11 mouse cellular contexts compared by ENCODE assay signal in the genomic region with DNA sequence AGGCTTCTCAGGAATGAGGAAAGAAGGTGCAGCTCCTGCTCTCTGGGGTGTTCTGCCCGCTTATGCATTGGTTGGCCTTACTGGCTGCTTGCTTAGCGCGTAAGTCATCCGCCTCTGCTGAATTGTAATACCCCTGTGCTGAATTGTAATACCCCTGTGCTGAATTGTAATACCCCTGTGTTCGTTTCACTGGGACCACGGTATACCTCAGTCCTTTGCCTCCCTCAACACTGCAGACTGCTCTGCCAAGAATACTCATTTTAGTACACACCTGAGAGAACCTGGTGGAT. TPM values are rescaled to one million over a fixed set of nuclear protein-coding genes. Genes with fewer than 3 reads are reported as not detected.
DNase-seq lines count a peak whose midpoint lies in the region; ATAC-seq and TF ChIP-seq lines count a peak whose summit lies in the region.
"Had no signal": no experiment of that assay in that cellular context is flagged by ENCODE, and none has a peak within 500 bp of the region (broad histone marks: within the 10 kb centered on the region; RNA-seq: fewer than 3 reads in every experiment).

No protein-coding gene starts in this region.

- H3K27ac ChIP-seq in heart, embryonic 12.5 days (ENCODE audit: poor library complexity, severe bottlenecking) = peak overlapping the region; percentile 99; the same call in 1 of the 2 replicates
- H3K27ac ChIP-seq in midbrain, embryonic 13.5 days = no peak overlapping the region
- no peak overlapping the region for H3K27ac ChIP-seq in midbrain, embryonic 14.5 days (replicated peaks; ENCODE audit: low read depth, low read length)
- H3K27ac ChIP-seq in kidney, adult 2 months (ENCODE audit: insufficient read depth, low read depth, low read length) = peak overlapping the region; percentile 77
- no peak overlapping the region for H3K27ac ChIP-seq in neural tube, embryonic 13.5 days (replicated peaks)
- H3K27ac ChIP-seq: forebrain, embryonic 15.5 days had no signal

- H3K4me2 ChIP-seq in heart, embryonic 12.5 days = peak overlapping the region; percentile 72
- H3K4me2 ChIP-seq in midbrain, embryonic 13.5 days (replicated peaks) = peak overlapping the region; percentile 67; the same call in 1 of the 2 replicates
- H3K4me2 ChIP-seq in midbrain, embryonic 14.5 days (ENCODE audit: low read length) = no peak overlapping the region
- peak overlapping the region; percentile 68 for H3K4me2 ChIP-seq in neural tube, embryonic 13.5 days

- intact Hi-C loops in heart, postnatal 10 days (cut with DNase I) = loop anchor here (5.0 kb wide), 2 partner anchors 51 to 66 kb away; a partner anchor contains a TSS

- H3K4me1 ChIP-seq in heart, embryonic 12.5 days (replicated peaks) = peaks cover 43% of the 10 kb centered on the region
- H3K4me1 ChIP-seq in midbrain, embryonic 13.5 days (replicated peaks) = peaks cover 16% of the 10 kb centered on the region
- H3K4me1 ChIP-seq in midbrain, embryonic 14.5 days (ENCODE audit: control insufficient read depth, insufficient read depth, low read length) = peaks cover 13% of the 10 kb centered on the region
- peaks cover 12% of the 10 kb centered on the region; the same call in 1 of the 2 replicates for H3K4me1 ChIP-seq in kidney, adult 2 months (ENCODE audit: control insufficient read depth, insufficient read depth, low read length)
- peaks cover 27% of the 10 kb centered on the region for H3K4me1 ChIP-seq in neural tube, embryonic 13.5 days (replicated peaks)

- H3K36me3 ChIP-seq in heart, embryonic 12.5 days = no peaks in the 10 kb centered on the region
- H3K36me3 ChIP-seq in midbrain, embryonic 13.5 days = no peaks in the 10 kb centered on the region
- no peaks in the 10 kb centered on the region for H3K36me3 ChIP-seq in midbrain, embryonic 14.5 days (ENCODE audit: control insufficient read depth, insufficient read depth, low read length)
- H3K36me3 ChIP-seq in kidney, adult 2 months (ENCODE audit: control insufficient read depth, insufficient read depth, low read length) = no peaks in the 10 kb centered on the region
- H3K36me3 ChIP-seq in neural tube, embryonic 13.5 days = no peaks in the 10 kb centered on the region
- H3K36me3 ChIP-seq: forebrain, embryonic 15.5 days had no signal

- H3K9me3 ChIP-seq in heart, embryonic 12.5 days (replicated peaks) = no peaks in the 10 kb centered on the region
- no peaks in the 10 kb centered on the region for H3K9me3 ChIP-seq in midbrain, embryonic 13.5 days
- H3K9me3 ChIP-seq in midbrain, embryonic 14.5 days (ENCODE audit: control insufficient read depth, low read length) = no peaks in the 10 kb centered on the region
- no peaks in the 10 kb centered on the region for H3K9me3 ChIP-seq in neural tube, embryonic 13.5 days
- H3K9me3 ChIP-seq: forebrain, embryonic 15.5 days had no signal

- 0 out of 2 replicates have a peak overlapping the region, but pooled peaks have one; percentile 90 for H3K4me3 ChIP-seq in heart, embryonic 12.5 days
- H3K4me3 ChIP-seq in midbrain, embryonic 13.5 days (replicated peaks) = no peak overlapping the region
- H3K4me3 ChIP-seq in midbrain, embryonic 14.5 days (replicated peaks; ENCODE audit: low read depth, low read length) = no peak overlapping the region
- peak overlapping the region; percentile 13; the same call in 1 of the 2 replicates for H3K4me3 ChIP-seq in kidney, adult 2 months (ENCODE audit: insufficient read depth, low read depth, low read length)
- H3K4me3 ChIP-seq in neural tube, embryonic 13.5 days = no peak overlapping the region

- no peak for TF ChIP-seq POLR2A in kidney, adult 2 months (IDR thresholded peaks at IDR 0.05; ENCODE audit: low read depth, low read length)

- H3K27me3 ChIP-seq in heart, embryonic 12.5 days (replicated peaks) = no peaks in the 10 kb centered on the region
- no peaks in the 10 kb centered on the region for H3K27me3 ChIP-seq in midbrain, embryonic 13.5 days
- no peaks in the 10 kb centered on the region for H3K27me3 ChIP-seq in midbrain, embryonic 14.5 days (ENCODE audit: control insufficient read depth, insufficient read depth, low read length)
- no peaks in the 10 kb centered on the region for H3K27me3 ChIP-seq in kidney, adult 2 months (replicated peaks; ENCODE audit: control insufficient read depth, insufficient read depth, low read length)
- H3K27me3 ChIP-seq in neural tube, embryonic 13.5 days = no peaks in the 10 kb centered on the region
- H3K27me3 ChIP-seq: forebrain, embryonic 15.5 days had no signal

- TF ChIP-seq CTCF in kidney, adult 2 months (conservative IDR thresholded peaks at IDR 0.05; ENCODE audit: insufficient read depth, insufficient read length, low read depth, low read length) = no peak

- no peak for DNase-seq in heart, postnatal 10 days
- no peak for DNase-seq in midbrain, embryonic 14.5 days
- no peak for DNase-seq in kidney, adult 2 months
- no peak for DNase-seq in cerebellum, adult 9-11 months
- DNase-seq: lung, postnatal 36 days; thymus, adult 18-20 months had no signal

- 80% methylated on average over 6 of the region's 6 CpGs for whole genome bisulfite sequencing in heart, embryonic 12.5 days
- WGBS in midbrain, embryonic 13.5 days = 77% methylated on average over 6 of the region's 6 CpGs
- 73% methylated on average over 6 of the region's 6 CpGs for WGBS in midbrain, embryonic 14.5 days
- WGBS in kidney, adult 2 months = 37% methylated on average over 6 of the region's 6 CpGs
- 77% methylated on average over 6 of the region's 6 CpGs for WGBS in neural tube, embryonic 13.5 days

- no peak overlapping the region for H3K9ac ChIP-seq in heart, embryonic 12.5 days
- no peak overlapping the region for H3K9ac ChIP-seq in midbrain, embryonic 13.5 days (replicated peaks)
- H3K9ac ChIP-seq in midbrain, embryonic 14.5 days (replicated peaks; ENCODE audit: low read length) = no peak overlapping the region
- no peak overlapping the region for H3K9ac ChIP-seq in neural tube, embryonic 13.5 days

- no peak for ATAC-seq in heart, embryonic 12.5 days (ENCODE audit: insufficient number of reproducible peaks, low FRiP score)
- ATAC-seq in midbrain, embryonic 13.5 days = no peak
- no peak for ATAC-seq in midbrain, embryonic 14.5 days (ENCODE audit: low FRiP score, low TSS enrichment)
- no peak for ATAC-seq in neural tube, embryonic 13.5 days (ENCODE audit: low read depth)
- no peak for ATAC-seq in granulocyte monocyte progenitor cell, adult 5-6 weeks (replicated peaks; ENCODE audit: poor library complexity, severe bottlenecking)
- ATAC-seq: forebrain, embryonic 15.5 days had no signal

RNA-seq across cellular contexts. Expression of a gene that starts 2.2 kb away (rescaled TPM):
- polyA plus RNA-seq in heart, embryonic 12.5 days (2016; fragmentation: Nextera tagmentation; extraction: Ambion mirVana) = 332 and 335 TPM in 2 replicates
- total RNA-seq in heart, postnatal 10 days (2021) = 100 to 1,000 TPM; 229 to 262 TPM
- 211 and 247 TPM in 2 replicates for polyA plus RNA-seq in midbrain, embryonic 13.5 days (2015; fragmentation: Nextera tagmentation; extraction: Ambion mirVana)
- 257 and 293 TPM in 2 replicates for polyA plus RNA-seq in midbrain, embryonic 14.5 days (2014; fragmentation: Nextera tagmentation; extraction: Ambion mirVana)
- 401 and 425 TPM in 2 replicates for polyA plus RNA-seq in kidney, adult 2 months (2012; rRNA removed)
- 232 and 240 TPM in 2 replicates for polyA plus RNA-seq in neural tube, embryonic 13.5 days (2015; fragmentation: Nextera tagmentation; extraction: Ambion mirVana)
- 65.6 and 66.0 TPM in 2 replicates for total RNA-seq in granulocyte monocyte progenitor cell, adult 5-6 weeks (2014; fragmentation: Nextera tagmentation)
- total RNA-seq in granulocyte monocyte progenitor cell, adult 5-6 weeks (2017) = 262 and 276 TPM in 2 replicates

RNA-seq across cellular contexts. Expression of a gene that starts 32.8 kb away (rescaled TPM):
- polyA plus RNA-seq in heart, embryonic 12.5 days (2016; fragmentation: Nextera tagmentation; extraction: Ambion mirVana) = 38.4 and 40.9 TPM in 2 replicates
- total RNA-seq in heart, postnatal 10 days (2021) = 10 to 100 TPM; 24.7 to 25.4 TPM
- polyA plus RNA-seq in midbrain, embryonic 13.5 days (2015; fragmentation: Nextera tagmentation; extraction: Ambion mirVana) = 42.1 and 47.1 TPM in 2 replicates
- polyA plus RNA-seq in midbrain, embryonic 14.5 days (2014; fragmentation: Nextera tagmentation; extraction: Ambion mirVana) = 44.0 and 65.9 TPM in 2 replicates
- polyA plus RNA-seq in kidney, adult 2 months (2012; rRNA removed) = 15.3 and 20.5 TPM in 2 replicates
- 42.2 and 44.0 TPM in 2 replicates for polyA plus RNA-seq in neural tube, embryonic 13.5 days (2015; fragmentation: Nextera tagmentation; extraction: Ambion mirVana)
- total RNA-seq in granulocyte monocyte progenitor cell, adult 5-6 weeks (2014; fragmentation: Nextera tagmentation) = 23.5 and 24.1 TPM in 2 replicates
- 9.4 and 11.6 TPM in 2 replicates for total RNA-seq in granulocyte monocyte progenitor cell, adult 5-6 weeks (2017)

RNA-seq across cellular contexts. Expression of a gene that starts 49.0 kb away (rescaled TPM):
- polyA plus RNA-seq in heart, embryonic 12.5 days (2016; fragmentation: Nextera tagmentation; extraction: Ambion mirVana) = 10.6 and 11.1 TPM in 2 replicates
- total RNA-seq in heart, postnatal 10 days (2021) = 10 to 100 TPM; 10.4 to 13.3 TPM
- polyA plus RNA-seq in midbrain, embryonic 13.5 days (2015; fragmentation: Nextera tagmentation; extraction: Ambion mirVana) = 6.3 and 7.3 TPM in 2 replicates
- polyA plus RNA-seq in midbrain, embryonic 14.5 days (2014; fragmentation: Nextera tagmentation; extraction: Ambion mirVana) = 7.0 and 8.2 TPM in 2 replicates
- 8.8 and 10.7 TPM in 2 replicates for polyA plus RNA-seq in kidney, adult 2 months (2012; rRNA removed)
- polyA plus RNA-seq in neural tube, embryonic 13.5 days (2015; fragmentation: Nextera tagmentation; extraction: Ambion mirVana) = 8.3 and 9.0 TPM in 2 replicates
- total RNA-seq in granulocyte monocyte progenitor cell, adult 5-6 weeks (2014; fragmentation: Nextera tagmentation) = 13.8 and 21.4 TPM in 2 replicates
- total RNA-seq in granulocyte monocyte progenitor cell, adult 5-6 weeks (2017) = 8.3 and 12.3 TPM in 2 replicates

Comparison
In these comparisons a context has a peak if more than half of its experiments do, and no peak if none do; other contexts are left out.
1. H3K27ac ChIP-seq: peak in heart, embryonic 12.5 days (single experiment) and kidney, adult 2 months (single experiment); none in midbrain, embryonic 13.5 days (single experiment), midbrain, embryonic 14.5 days (single experiment) and neural tube, embryonic 13.5 days (single experiment).
2. H3K4me3 ChIP-seq: peak in heart, embryonic 12.5 days (single experiment) and kidney, adult 2 months (single experiment); none in midbrain, embryonic 13.5 days (single experiment), midbrain, embryonic 14.5 days (single experiment) and neural tube, embryonic 13.5 days (single experiment).